Mouse (Mus musculus): Measurements from ENCODE around the gene Hspa1l.

- TF ChIP-seq TAL1 (IDR thresholded peaks at IDR 0.05; ENCODE audit: low read length) (no peak), GATA1 (IDR thresholded peaks at IDR 0.05; ENCODE audit: low read length) (no peak)
Measured at GRCm38 (mm10) chr17:35011440-35011839, 38.9 kb downstream of the Hspa1l start.

All from erythroblast, embryonic 14.5 days (primary cell).